Mouse (Mus musculus): ENCODE measurements around the gene Gm20716. TPM values are rescaled to one million over a fixed set of nuclear protein-coding genes. Genes with fewer than 3 reads are reported as not detected.
"Not testable (repeated sequence)": the region's sequence is repeated elsewhere in the genome, so short reads cannot be mapped to it uniquely, and the experiment has no call there.

Gm20716 gene
- polyA plus RNA-seq, 1 experiment, result 7.6 TPM

DNA sequence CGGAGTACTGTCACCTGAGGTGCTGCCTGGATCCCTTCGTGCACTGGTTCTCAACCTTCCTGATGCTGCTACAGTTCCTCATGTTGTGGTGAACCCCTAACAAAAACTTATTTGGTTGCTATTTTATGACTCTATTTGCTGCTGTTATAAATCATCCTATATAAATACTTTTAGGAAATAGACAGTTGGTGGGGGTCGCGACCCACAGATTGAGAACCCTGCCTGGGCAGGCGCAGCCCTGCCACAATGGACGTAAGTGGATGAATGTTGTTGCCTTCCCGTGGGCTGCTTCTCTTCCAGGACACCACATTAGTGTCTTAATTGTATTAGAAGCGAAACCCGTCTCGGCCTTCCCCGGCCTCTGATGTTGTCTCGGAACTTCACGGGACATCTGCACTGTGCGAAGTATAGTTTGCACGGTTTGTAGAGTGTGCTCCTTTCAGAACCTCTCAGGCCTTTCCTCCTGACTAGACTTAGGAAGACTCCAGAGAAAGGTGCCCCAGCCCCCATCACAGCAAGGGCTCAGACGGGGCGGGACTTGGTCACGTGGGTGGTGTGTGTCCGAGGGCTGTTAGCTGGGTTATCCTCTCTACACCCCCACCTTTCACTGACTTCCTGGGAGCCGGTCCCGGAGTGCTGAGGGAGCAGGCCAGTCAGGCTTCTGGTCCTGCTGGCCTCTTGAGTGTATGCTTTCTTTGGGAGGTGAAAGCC is 63.3 kb downstream of the Gm20716 start:
- no peak for DNase-seq (ENCODE audit: low read depth)

DNA sequence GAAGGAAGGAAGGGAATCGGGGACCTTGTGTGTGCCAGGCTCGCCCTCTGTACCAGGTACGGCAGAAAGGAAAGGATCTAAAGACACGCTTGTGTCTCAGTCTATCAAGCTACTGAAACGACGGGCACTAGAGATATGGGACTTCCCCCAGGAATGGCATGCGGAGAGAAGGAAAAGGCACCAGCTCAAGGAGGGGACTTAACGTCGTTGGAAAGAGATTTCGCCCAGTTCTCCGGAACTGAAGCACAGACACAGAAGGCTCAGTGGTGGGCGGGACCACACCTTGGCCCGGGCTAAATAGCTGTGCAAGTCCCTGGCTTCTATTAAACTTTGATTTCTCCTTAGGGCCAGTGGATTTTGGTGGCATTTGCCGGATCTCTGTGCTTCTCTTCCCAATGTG is 68.2 kb downstream of the Gm20716 start:
- DNase-seq (ENCODE audit: low read depth), result no peak

DNA sequence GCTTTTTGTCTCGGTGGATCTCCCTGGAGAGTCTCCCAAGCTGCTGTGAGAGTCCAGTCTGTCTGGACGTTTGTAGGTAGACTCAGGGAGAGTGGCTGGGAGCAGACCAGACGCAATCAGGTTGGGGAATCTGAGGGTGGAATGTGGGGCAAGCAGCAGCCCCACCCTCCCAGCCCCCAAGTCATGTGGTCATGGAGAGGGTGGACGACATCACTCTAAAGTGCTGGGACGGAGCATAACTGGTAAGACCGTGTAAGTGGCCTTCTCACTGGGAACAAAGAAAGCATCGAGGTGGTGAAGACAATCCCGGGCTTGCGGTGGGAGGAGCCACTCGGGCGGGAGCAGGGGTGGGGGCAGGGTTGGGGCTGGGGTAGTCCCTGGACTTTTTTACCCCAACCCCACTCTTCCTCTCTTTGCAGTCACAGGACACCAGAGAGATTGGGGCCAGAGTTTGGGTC is 68.6 kb downstream of the Gm20716 start:
- no peak for DNase-seq (ENCODE audit: low read depth)

DNA sequence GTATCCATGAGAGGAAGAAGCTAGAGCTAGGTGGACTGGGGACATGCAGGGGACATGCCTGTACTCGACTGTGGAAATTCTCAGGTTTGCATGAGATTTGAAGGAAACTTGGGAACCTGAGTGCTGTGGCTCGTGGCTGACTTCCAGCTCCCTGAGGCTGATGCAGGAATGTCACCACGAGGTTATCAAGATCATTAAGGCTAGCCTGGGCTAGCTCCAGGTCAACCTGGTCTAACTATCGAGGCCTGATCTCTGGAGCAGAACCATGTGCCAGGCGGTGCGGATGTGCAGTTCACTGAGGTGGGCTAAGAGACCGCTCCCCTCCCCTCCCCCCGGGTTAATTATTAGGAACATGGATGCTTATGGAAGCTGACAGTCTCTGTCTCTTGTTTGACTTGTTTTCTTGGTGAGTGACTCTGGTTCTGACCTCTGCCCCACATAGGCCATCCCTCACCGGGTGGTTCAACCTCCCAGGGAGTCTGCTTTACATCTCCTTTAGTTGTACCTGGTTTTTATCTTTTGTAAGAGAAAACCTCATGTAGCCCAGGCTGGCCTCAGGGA is 69.7 kb downstream of the Gm20716 start:
- DNase-seq (ENCODE audit: low read depth), result no peak

DNA sequence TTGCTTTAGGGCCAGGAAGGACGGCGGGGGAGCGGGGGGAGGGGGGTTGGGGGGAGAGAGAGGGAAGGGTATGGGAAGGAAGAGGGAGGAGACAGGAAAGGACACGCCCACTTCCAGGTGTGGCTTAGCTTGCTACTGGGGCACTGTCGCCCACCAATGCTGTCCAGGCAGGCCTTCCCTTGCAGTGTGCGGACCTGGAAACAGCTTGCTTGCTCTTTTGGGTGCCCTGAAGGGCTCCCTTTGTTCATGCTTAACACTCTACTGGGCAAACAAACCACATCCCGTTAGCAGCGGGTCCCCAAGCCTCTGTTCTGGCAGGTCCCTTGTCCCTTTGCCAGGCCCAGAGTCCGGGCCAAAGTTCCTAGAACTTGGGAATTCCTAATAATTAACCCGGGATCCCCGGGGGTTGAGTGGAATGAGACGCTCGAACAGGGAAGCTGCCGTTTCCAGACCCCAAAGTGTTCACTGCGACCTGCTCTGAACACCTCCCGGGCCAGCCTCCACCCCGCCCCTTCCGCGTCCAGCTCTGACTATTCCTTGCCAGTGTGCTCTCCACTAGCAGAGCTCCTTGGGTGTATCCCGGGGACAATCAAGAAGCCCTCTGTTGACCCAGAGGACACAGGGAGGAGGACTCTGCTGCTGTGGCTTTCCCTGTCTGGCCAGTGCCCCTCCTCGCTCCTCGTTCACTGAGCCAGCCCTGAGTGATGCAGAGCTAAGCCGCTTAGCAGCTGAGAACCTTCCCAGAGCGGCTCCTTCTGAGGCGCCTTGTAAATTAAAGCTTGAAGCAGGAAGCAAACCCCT is 71.1 kb downstream of the Gm20716 start:
- no peak for DNase-seq (ENCODE audit: low read depth)

DNA sequence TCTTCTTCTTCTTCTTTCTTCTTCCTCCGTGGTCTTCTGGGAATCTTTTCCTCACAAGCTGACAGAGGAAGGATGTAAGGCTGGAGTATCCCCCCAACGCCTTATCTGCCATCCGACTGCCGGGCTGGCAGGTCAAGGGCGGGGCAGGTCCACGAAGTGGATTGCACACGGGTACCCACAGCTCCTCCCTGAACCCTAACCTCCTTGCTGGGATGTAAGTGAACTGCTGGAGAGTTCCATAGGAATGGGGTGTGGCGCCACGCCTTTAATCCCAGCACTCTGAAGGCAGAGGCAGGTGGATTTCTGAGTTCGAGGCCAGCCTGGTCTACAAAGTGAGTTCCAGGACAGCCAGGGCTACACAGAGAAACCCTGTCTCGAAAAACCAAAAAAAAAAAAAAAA is 72.2 kb downstream of the Gm20716 start:
- not testable (repeated sequence) for DNase-seq (ENCODE audit: low read depth)

DNA sequence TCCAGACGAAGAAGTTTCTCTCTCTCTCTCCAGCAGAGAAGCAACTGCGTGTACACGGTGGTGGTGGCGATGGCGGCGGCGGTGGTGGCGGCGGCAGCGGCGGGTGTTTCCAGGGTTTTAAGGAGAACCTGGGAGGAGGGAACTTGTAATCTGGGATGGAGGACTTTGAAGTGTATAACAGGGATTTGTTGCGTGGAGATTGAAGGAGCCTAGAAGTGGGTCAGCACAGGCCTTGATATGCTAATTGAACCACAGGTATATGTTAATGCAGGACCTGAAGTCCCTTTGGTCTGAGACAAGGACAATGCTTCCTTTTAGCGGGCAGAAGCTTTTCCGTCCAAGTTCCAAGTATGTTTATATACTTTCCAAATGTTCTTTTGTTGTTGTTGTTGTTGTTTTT is 73.8 kb downstream of the Gm20716 start:
- DNase-seq (ENCODE audit: low read depth), result no peak

DNA sequence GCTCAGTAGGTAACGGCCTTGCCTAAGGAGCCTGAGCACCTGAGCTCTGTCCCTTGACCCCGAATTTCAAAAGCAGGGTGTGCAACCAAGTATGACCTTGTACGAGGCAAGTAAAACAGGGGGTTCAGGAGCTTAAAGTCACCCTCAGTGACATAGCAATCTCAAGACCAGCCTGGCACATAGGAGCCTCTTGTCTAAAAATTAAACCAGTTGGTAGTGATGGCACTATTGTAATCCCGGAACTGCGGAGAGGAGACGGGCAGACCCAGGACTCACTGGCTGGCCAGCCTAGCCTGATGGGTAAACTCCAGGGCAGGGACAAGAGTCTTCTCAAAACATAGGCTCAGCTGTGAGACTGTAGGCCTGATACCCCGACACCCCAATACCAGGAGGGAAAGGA is 74.5 kb downstream of the Gm20716 start:
- no peak for DNase-seq (ENCODE audit: low read depth)

DNA sequence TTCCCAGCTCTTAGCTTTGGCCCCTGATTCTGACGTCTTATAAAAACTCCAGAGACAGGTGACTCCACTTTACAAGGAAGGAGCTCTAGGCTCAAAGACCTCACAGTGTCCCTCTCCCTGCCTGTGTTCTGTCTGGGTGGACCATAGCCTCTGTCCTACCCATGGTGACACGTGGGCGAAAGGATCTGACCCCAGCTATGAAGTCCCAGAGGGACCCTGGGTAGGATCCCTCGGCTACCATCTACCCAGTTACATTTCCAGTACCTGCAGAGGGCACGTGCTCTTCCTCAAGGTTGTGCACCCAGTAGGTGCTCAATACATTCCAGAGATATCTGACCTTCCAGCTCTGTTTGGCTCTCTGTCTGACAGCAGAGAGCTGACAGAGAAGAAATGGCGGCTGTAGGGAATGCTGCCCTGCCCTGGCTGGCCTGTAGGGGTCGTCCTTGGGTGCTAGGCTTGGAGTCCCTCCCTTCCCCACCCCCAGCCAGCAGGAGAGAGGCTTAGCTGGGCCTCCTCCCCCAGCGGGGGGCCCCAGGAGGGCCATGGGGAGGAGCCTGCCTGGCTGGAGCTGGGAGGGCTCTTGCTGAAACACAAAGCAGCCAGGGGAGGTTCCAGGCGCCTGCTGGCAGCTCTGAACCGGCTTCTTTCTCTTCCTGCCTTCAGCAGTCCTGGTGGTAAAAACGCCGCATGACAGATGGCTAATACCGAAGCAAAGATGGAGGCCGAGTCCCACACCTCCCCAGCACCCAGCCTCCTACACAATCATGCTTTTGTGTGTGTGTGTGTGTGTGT is 75.9 kb downstream of the Gm20716 start:
- no peak for DNase-seq (ENCODE audit: low read depth)

DNA sequence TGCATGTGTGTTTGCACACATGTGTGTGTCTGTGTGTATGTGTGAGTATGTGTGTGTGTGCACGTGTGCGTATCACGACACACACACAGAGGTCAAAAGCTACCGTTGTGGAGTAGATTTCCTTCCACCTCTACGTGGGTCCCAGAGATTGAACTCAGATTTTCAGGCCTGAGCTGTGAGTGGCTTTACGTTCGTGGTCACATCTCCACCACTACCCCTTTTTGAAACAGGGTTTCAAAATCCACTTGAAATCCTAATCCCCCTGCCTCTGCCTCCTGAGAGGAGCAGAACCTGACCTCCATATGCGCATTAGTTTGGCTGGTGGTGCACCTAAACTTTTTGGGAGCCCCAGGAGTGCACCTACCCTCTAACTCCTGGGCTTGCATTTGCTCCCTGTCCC is 80.9 kb downstream of the Gm20716 start:
- no peak for DNase-seq (ENCODE audit: low read depth)

DNA sequence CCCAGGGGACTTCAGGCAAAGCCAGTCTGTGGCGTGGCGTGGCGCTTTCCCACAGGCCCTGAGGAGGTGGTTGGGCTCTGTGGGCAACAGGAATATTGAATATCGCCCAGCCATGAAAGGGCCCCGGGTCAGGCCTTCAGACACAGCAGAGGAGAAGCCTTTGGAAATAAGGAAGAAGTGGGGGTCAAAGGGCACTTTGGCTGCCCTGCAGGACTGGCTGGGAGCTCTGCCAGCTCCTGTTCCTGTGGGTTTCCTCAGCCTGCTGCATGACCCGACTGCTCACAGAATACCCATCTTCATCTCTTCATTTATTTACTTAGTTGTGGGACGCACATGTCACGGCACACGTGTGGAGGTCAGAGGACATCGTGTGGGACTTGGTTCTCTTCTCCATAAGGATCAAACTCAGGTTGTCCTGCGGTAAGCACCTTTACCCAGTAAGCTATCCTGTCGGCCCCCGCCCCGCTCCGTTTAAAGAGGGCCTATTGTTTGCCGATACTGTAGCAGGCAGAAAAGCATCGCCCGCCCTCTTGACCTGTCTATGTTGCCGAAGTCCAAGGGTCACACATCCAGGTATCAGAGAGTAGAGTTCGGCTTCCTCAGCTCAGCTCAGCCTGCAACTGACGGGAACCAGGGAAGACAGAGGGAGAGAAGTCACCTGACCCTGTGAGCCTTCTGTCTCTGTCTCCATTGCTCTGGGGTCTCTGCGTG is 82.3 kb downstream of the Gm20716 start:
- DNase-seq (ENCODE audit: low read depth), result no peak

DNA sequence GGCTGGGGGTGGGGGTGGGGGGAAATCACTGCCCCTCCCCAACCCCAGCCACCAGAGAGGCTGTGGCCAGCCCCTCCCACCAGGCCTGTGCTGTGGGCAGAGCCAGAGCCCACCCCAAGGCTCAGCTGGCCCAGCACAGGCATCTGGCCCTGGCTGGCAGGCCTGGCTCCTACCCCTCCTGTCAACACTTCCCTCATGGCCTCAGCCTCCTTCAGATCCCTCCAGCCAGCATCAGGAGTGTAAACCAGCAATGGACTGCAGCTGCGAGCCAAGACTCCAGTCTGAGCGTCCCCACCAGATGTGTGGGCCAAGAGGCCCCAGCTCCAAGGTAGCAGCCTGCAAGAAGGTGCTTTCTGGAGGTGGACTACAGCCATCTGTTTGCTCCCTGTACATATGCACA is 84.7 kb downstream of the Gm20716 start:
- DNase-seq (ENCODE audit: low read depth), result no peak

DNA sequence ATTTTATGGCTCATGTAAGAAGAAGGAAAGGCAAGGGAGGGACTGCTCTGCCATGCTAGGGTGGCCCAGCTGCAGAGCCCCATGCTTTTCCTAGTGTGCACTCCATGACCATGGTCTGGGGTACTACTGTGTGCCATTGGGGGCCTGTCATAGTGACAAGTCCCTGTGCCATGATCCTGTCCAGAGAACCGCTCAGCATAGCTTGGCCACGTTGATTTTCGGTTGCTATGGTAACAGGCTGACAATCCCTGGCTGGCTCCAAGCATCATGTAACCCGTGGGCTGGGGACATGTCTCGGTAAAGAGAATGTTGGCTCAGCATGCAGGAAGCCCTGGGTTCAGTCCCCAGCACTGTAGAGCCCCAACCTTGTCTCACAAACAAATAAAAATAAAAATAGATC is 86.4 kb downstream of the Gm20716 start:
- DNase-seq (ENCODE audit: low read depth), result no peak

DNA sequence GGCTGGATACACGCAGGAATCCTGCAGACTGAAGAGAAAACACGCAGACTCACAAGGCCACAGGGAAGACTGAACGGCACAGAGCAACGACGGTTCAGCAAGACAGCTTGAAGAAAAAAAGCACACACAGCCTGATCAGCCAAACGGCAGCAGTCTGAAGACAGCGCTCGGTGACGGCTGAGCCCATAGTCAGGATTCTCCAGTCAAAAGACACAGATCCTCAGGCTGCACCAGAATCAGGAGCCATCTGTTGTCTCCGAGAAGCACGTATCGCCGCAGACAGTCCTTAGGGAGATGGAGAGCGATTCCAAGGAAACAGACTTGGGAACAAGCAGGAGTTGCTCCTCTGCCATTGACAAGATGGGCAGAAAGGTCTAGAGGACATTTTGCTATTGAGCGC is 93.0 kb downstream of the Gm20716 start:
- no peak for DNase-seq (ENCODE audit: low read depth)

Other genes starting within 250 kb of the Gm20716 start
- gene Ripor3, start 219.7 kb downstream of the Gm20716 start, polyA plus RNA-seq (2012; rRNA removed), result 1.6 and 2.1 TPM in 2 replicates
- gene Pard6b, start 149.4 kb downstream of the Gm20716 start, polyA plus RNA-seq (2012; rRNA removed), result 8.9 and 13.0 TPM in 2 replicates
- gene Adnp, start 23.3 kb downstream of the Gm20716 start, polyA plus RNA-seq (2012; rRNA removed), result 15.4 and 21.9 TPM in 2 replicates
- 25.7 and 43.2 TPM in 2 replicates for gene Dpm1, start 227 bp upstream of the Gm20716 start, polyA plus RNA-seq (2012; rRNA removed)
- 12.1 and 19.9 TPM in 2 replicates for gene Mocs3, start 258 bp upstream of the Gm20716 start, polyA plus RNA-seq (2012; rRNA removed)
- 2.1 and 4.7 TPM in 2 replicates for gene Kcng1, start 51.4 kb upstream of the Gm20716 start, polyA plus RNA-seq (2012; rRNA removed)